Mouse (Mus musculus): ENCODE results near the gene Wdr11. TPM values are rescaled to one million over a fixed set of nuclear protein-coding genes. Genes with fewer than 3 reads are reported as not detected.

Wdr11 gene
- total and polyA plus RNA-seq, 2 experiments from 2014 or later, result 28.1 to 40.1 TPM

DNA sequence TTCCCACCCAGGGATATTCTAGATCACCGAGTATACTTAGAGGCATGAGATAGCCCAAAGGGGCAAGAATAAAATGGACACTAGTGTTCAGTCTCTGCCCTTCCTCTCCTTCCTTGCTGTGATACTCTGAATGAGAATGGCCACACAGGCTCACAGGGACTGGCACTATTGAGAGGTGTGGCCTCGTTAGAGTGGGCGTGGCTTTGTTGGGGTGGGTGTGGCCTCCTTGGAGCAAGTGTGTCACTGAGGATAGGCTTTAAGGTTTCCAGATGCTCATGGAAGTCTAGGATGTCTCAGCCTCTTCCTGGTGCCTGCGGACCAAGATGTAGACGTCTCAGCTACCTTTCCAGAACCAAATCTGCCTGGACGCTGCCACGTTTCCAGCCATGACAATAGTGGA is 56.1 kb downstream of the Wdr11 start:
- no peaks in the 10 kb centered on the region for H3K4me1 ChIP-seq (ENCODE audit: insufficient read depth, low read length)
- H3K9ac ChIP-seq (replicated peaks; ENCODE audit: low read length, poor library complexity, severe bottlenecking), result no peak overlapping the region
- H3K36me3 ChIP-seq (ENCODE audit: insufficient read depth, low read length), result no peaks in the 10 kb centered on the region
- ATAC-seq (ENCODE audit: low FRiP score) (no peak), DNase-seq (ENCODE audit: low spot score) (no peak)
- TF ChIP-seq CTCF (IDR thresholded peaks at IDR 0.05), result no peak
- 75% methylated on average over 7 of the region's 7 CpGs for WGBS
- no peak overlapping the region for H3K4me3 ChIP-seq (ENCODE audit: low read depth, low read length)
- no peaks in the 10 kb centered on the region for H3K9me3 ChIP-seq (ENCODE audit: low read length)
- H3K27me3 ChIP-seq (ENCODE audit: insufficient read depth, low read length), result no peaks in the 10 kb centered on the region; the same call in 1 of the 2 replicates
- no peak overlapping the region for H3K4me2 ChIP-seq (ENCODE audit: low read depth, low read length, poor library complexity, severe bottlenecking)
- H3K27ac ChIP-seq (ENCODE audit: low read depth, low read length), result no peak overlapping the region

DNA sequence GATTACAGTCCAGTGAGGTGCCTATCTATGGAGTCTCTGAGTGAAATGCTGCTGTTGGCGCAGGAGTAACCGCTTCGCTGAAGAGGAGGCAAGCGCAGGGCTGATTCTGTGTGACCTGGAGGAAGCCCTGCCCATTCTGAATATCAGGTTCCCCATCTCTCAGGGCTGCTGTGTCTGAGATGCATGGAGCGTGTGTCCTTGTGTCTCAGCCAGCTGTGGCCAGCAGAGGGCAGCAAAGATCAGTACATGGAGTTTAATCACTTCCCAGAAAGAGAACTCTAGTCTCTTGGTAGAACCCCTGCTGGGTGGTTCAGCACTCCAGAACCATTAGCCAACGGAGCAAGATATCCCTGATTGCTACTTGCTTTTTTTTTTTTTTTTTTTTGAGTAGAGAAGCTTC is 57.3 kb downstream of the Wdr11 start:
- H3K4me2 ChIP-seq (ENCODE audit: low read depth, low read length, poor library complexity, severe bottlenecking), result no peak overlapping the region
- no peaks in the 10 kb centered on the region; the same call in 1 of the 2 replicates for H3K27me3 ChIP-seq (ENCODE audit: insufficient read depth, low read length)
- H3K27ac ChIP-seq (ENCODE audit: low read depth, low read length), result no peak overlapping the region
- no peak overlapping the region for H3K9ac ChIP-seq (replicated peaks; ENCODE audit: low read length, poor library complexity, severe bottlenecking)
- H3K4me3 ChIP-seq (ENCODE audit: low read depth, low read length), result no peak overlapping the region
- no peaks in the 10 kb centered on the region for H3K4me1 ChIP-seq (ENCODE audit: insufficient read depth, low read length)
- peak; percentile 95 for DNase-seq (ENCODE audit: low spot score)
- 4% methylated on average over 6 of the region's 6 CpGs for WGBS
- no peaks in the 10 kb centered on the region for H3K36me3 ChIP-seq (ENCODE audit: insufficient read depth, low read length)
- ATAC-seq (ENCODE audit: low FRiP score), result peak; percentile 47; the same call in 1 of the 2 replicates
- peak; percentile 95 for TF ChIP-seq CTCF (IDR thresholded peaks at IDR 0.05)
- no peaks in the 10 kb centered on the region for H3K9me3 ChIP-seq (ENCODE audit: low read length)

DNA sequence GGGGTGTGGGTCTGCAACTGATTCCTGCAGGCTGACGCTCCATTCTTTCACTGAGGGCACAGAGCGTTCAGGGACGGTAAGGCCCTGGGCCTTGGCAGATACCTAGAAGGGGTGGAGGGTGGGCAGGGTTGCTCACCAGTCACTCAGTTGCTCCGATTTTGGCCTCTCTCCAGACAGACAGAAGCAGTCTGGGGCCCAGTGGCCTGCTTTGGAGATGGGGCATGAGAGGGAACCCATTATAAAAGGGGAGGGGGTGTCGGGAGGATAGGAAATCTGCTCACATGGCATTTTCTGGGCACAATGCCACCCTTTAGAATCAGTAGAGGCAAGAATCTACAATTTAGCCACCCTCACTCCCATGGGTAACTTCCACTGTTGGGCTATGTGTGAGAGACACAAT is 59.1 kb downstream of the Wdr11 start:
- H3K9me3 ChIP-seq (ENCODE audit: low read length), result no peaks in the 10 kb centered on the region
- H3K4me3 ChIP-seq (ENCODE audit: low read depth, low read length), result no peak overlapping the region
- TF ChIP-seq CTCF (IDR thresholded peaks at IDR 0.05), result no peak
- 71% methylated on average over 5 of the region's 5 CpGs for WGBS
- H3K9ac ChIP-seq (replicated peaks; ENCODE audit: low read length, poor library complexity, severe bottlenecking), result no peak overlapping the region
- no peak overlapping the region for H3K4me2 ChIP-seq (ENCODE audit: low read depth, low read length, poor library complexity, severe bottlenecking)
- no peaks in the 10 kb centered on the region for H3K36me3 ChIP-seq (ENCODE audit: insufficient read depth, low read length)
- ATAC-seq (ENCODE audit: low FRiP score) (no peak), DNase-seq (ENCODE audit: low spot score) (peak; percentile 69)
- no peak overlapping the region for H3K27ac ChIP-seq (ENCODE audit: low read depth, low read length)
- no peaks in the 10 kb centered on the region; the same call in 1 of the 2 replicates for H3K27me3 ChIP-seq (ENCODE audit: insufficient read depth, low read length)
- H3K4me1 ChIP-seq (ENCODE audit: insufficient read depth, low read length), result no peaks in the 10 kb centered on the region

DNA sequence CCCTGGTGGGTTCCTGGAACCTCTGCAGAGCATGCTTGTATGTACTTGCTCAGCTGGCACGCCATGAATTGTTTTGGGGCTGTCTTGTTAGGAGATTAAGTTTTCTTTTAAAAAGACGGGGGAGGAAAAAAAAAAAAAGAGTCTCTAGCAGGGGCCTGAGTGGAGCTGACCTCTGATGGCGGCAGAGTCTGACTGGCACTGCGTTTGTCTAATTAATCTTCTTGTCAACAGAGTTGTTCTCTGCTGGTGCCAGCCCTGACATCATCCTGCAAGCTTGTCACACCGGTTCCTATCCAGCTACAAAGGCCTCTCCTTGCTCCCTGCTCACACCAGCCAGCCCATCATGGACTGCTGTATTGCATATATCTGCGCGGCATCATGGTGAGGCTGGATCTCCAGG is 60.1 kb downstream of the Wdr11 start:
- no peak for DNase-seq (ENCODE audit: low spot score)
- Histone ChIP-seq H3K9me3 (ENCODE audit: low read length) (no peaks in the 10 kb centered on the region), H3K36me3 (ENCODE audit: insufficient read depth, low read length) (no peaks in the 10 kb centered on the region), H3K4me3 (ENCODE audit: low read depth, low read length) (no peak overlapping the region), H3K4me2 (ENCODE audit: low read depth, low read length, poor library complexity, severe bottlenecking) (no peak overlapping the region), H3K9ac (replicated peaks; ENCODE audit: low read length, poor library complexity, severe bottlenecking) (no peak overlapping the region), H3K27me3 (ENCODE audit: insufficient read depth, low read length) (no peaks in the 10 kb centered on the region), H3K4me1 (ENCODE audit: insufficient read depth, low read length) (no peaks in the 10 kb centered on the region), H3K27ac (ENCODE audit: low read depth, low read length) (no peak overlapping the region)
- ATAC-seq (ENCODE audit: low FRiP score), result no peak
- no peak for TF ChIP-seq CTCF (IDR thresholded peaks at IDR 0.05)
- WGBS, result 37% methylated on average over 7 of the region's 7 CpGs

DNA sequence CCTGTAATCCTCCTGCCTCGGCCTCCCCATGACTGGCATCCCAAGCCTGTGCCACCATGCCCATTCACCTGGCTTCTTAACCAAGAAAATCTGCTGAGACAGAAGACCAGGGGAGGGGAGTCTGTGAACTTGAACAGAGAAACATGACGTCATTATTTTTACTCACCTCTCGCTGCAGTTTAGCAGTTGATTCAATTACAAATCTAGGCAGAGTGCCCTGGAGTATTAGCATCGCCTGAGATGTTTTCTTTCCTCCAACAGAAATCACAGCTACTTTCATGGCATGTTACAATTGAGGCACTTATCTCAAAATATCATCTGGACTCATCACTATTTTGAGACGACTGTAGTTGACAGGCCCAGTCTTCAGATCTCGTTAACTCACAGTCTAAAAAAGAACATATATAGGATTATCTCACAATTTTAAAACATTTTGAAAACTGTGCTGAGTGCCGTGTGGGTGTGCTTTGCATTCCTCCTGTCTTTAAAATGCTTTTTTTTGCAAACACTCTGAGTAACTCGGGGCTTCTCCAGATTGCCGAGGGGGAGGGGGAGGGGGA is 61.3 kb downstream of the Wdr11 start:
- H3K9me3 ChIP-seq (ENCODE audit: low read length), result no peaks in the 10 kb centered on the region
- H3K4me1 ChIP-seq (ENCODE audit: insufficient read depth, low read length), result no peaks in the 10 kb centered on the region
- H3K36me3 ChIP-seq (ENCODE audit: insufficient read depth, low read length), result no peaks in the 10 kb centered on the region
- DNase-seq (ENCODE audit: low spot score), result peak; percentile 24
- H3K27ac ChIP-seq (ENCODE audit: low read depth, low read length), result no peak overlapping the region
- H3K9ac ChIP-seq (replicated peaks; ENCODE audit: low read length, poor library complexity, severe bottlenecking), result no peak overlapping the region
- ATAC-seq (ENCODE audit: low FRiP score), result no peak
- WGBS, result 32% methylated on average over 9 of the region's 9 CpGs
- H3K4me2 ChIP-seq (ENCODE audit: low read depth, low read length, poor library complexity, severe bottlenecking), result no peak overlapping the region
- H3K27me3 ChIP-seq (ENCODE audit: insufficient read depth, low read length), result no peaks in the 10 kb centered on the region
- no peak overlapping the region for H3K4me3 ChIP-seq (ENCODE audit: low read depth, low read length)
- no peak for TF ChIP-seq CTCF (IDR thresholded peaks at IDR 0.05)

DNA sequence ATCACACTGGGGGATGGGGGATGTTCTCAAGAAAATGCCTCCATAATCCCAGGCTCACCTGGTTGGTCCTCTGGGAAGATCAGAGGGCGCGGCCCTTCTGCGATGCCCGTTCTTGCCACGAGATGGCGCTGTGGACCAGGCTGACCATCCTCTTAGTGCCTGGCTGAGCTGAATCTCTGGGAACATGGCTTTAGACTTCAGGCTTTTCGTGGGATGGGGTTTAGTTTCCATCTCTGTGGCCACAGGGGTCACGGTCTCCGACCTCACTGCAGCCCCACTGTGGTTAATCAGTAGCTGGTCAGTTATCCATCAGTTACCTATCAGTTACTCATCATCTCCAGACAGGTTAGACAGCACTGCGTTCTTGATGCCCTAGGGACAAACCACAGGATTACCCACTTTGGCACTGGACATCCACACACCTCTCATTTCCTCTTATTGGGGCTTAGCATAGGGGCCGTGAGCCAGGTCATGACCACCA is 62.2 kb downstream of the Wdr11 start:
- H3K27ac ChIP-seq (ENCODE audit: low read depth, low read length), result no peak overlapping the region
- H3K4me1 ChIP-seq (ENCODE audit: insufficient read depth, low read length), result no peaks in the 10 kb centered on the region
- H3K27me3 ChIP-seq (ENCODE audit: insufficient read depth, low read length), result no peaks in the 10 kb centered on the region
- no peaks in the 10 kb centered on the region for H3K36me3 ChIP-seq (ENCODE audit: insufficient read depth, low read length)
- 8% methylated on average over 11 of the region's 11 CpGs for WGBS
- no peak overlapping the region for H3K4me2 ChIP-seq (ENCODE audit: low read depth, low read length, poor library complexity, severe bottlenecking)
- no peak overlapping the region for H3K4me3 ChIP-seq (ENCODE audit: low read depth, low read length)
- peak; percentile 100 for TF ChIP-seq CTCF (IDR thresholded peaks at IDR 0.05)
- H3K9me3 ChIP-seq (ENCODE audit: low read length), result no peaks in the 10 kb centered on the region
- peak; percentile 84 for DNase-seq (ENCODE audit: low spot score)
- peak; percentile 73 for ATAC-seq (ENCODE audit: low FRiP score)
- H3K9ac ChIP-seq (replicated peaks; ENCODE audit: low read length, poor library complexity, severe bottlenecking), result no peak overlapping the region

Data from midbrain, postnatal 0 days (tissue).